Mouse (Mus musculus): ENCODE results near the gene Acer3. TPM values are rescaled to one million over a fixed set of nuclear protein-coding genes. Genes with fewer than 3 reads are reported as not detected.

Acer3 gene
- polyA plus RNA-seq, 1 experiment from 2014 or later, result 27.4 TPM

DNA sequence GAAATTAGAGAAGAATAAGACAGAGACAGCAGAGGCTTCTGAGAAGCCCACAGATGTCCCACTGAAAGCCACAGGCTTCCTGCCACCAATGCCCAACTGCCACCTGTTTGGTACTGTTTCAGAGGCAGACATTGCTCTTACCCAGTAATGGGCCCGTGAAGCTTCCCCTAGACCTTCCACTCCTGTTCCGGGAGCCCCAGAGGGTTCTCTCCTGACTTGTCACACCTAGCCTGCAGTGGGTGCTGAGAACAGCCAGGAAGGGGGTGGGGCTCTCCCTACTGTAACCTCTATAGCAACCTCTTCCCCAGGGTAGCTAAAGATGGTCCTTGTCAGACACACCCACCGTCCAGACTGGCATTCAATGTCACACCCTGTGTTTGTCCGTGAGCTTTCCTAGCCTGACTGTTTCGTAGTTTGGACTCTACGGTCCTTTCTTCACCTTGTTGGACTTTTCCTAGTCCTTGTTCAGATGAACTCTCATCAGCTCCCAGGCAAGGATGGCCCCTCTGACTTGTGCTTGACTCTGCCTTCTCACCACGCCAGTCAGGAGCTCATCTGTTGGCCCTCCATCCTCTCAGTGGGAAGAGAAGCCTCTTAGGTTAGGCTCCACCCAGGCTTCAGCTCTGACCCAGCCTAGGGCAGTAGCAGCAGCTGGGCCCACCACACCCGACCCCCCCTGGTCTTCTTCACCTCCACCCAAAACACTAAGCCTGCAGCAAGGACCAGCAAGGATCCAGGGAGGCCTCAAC lies 144.5 kb downstream of the Acer3 start:
- no peaks in the 10 kb centered on the region for H3K36me3 ChIP-seq
- peaks cover 26% of the 10 kb centered on the region for H3K4me1 ChIP-seq
- peak overlapping the region; percentile 12; the same call in 1 of the 2 replicates for H3K9ac ChIP-seq
- 0 out of 2 replicates have a peak, but pooled peaks have one; percentile 20 for ATAC-seq (ENCODE audit: insufficient read depth, low FRiP score, low read depth)
- H3K9me3 ChIP-seq, result no peaks in the 10 kb centered on the region
- no peaks in the 10 kb centered on the region for H3K27me3 ChIP-seq (replicated peaks)
- peak overlapping the region; percentile 82 for H3K4me3 ChIP-seq (replicated peaks)
- WGBS, result 55% methylated on average over 8 of the region's 8 CpGs
- H3K4me2 ChIP-seq, result peak overlapping the region; percentile 85
- H3K27ac ChIP-seq, result no peak overlapping the region

DNA sequence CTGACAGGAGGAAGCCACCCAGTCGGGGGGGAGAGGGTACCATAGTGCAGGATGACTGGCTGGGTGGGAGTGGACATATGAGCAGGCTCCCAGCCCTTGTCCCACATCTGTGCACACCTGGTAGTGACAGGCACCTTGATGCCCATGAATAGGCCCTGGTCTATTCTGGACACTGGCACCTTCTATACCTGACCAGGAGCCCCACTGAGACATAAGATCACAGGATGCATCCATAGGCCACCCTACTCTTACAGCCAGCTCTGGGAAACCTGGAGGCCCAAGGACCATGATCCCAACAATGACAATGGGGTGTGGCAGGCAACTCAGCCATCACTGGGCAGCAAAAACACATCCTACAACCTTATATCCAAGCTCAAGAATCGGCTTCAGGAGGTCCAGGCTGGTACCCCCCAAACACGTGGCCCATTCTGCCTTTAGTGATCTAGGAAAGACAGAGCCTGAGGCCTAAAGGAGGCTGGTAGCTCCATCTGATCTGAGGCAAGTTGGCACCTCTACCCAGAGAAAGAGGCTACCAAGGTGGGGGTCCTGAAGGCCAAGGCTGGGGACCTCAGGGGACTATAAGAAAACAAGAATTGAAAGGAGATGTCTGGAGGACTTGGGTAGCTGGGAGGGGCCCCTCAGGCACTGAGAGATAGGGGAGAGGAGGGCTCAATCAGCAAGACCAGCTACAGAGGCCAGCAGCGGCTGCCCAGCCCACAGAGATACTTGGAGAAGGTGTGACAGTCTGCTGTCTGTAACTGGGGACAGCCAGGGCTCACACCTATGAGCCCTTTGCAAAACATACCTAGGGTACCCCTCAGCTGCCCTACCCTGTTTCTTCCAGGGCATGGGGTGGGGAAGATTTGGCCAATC lies 145.9 kb downstream of the Acer3 start:
- Histone ChIP-seq H3K4me1 (peaks cover 35% of the 10 kb centered on the region), H3K4me2 (no peak overlapping the region), H3K4me3 (replicated peaks) (no peak overlapping the region), H3K27me3 (replicated peaks) (no peaks in the 10 kb centered on the region), H3K36me3 (no peaks in the 10 kb centered on the region), H3K9ac (no peak overlapping the region), H3K9me3 (no peaks in the 10 kb centered on the region), H3K27ac (no peak overlapping the region)
- peak; percentile 46; the same call in 1 of the 2 replicates for ATAC-seq (ENCODE audit: insufficient read depth, low FRiP score, low read depth)
- 64% methylated on average over 4 of the region's 4 CpGs for WGBS

DNA sequence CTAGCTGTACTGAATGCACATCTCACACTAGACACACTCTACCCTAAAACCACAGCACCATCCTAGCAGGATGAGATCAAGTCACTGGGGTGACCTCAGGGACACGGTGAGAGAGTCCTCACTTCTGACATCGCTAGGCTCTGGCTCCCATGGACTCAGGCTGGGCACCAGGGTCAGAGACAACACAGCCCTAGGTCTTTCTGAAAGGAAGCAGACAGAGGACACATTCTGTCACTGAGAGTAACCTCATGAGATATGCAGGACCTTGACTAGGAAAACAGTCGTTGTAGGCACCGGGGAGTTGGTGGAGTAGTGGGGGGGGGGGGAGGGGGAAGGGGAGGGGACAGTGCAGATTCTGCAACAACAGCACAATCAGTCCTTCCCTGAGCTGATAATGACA lies 147.6 kb downstream of the Acer3 start:
- Histone ChIP-seq H3K9me3 (no peaks in the 10 kb centered on the region), H3K4me1 (peaks cover 35% of the 10 kb centered on the region), H3K36me3 (no peaks in the 10 kb centered on the region), H3K4me3 (replicated peaks) (no peak overlapping the region), H3K9ac (no peak overlapping the region), H3K27ac (0 out of 2 replicates have a peak overlapping the region, but pooled peaks have one; percentile 53), H3K27me3 (replicated peaks) (no peaks in the 10 kb centered on the region), H3K4me2 (no peak overlapping the region)
- WGBS, result 50% methylated on average over 4 of the region's 4 CpGs
- no peak for ATAC-seq (ENCODE audit: insufficient read depth, low FRiP score, low read depth)

DNA sequence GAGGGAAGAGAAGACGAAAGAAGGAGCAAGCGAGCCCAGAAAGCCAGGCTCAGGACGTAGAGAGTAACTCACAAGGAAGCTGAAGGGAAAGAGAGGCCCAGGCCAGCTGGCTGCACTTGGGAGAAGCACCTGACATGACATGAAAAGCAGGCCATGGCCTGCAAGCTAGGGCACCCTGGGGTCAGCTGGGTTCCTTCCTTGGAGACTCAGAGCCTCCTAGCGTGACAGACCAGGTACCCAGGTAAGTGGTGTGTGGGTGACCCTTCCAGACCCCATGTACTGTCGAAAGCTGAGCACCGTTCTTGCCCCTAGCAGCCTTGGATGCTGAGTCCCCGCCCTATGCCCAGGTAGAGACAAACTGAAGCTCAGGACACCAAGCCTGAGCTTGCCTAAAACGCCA lies 148.3 kb downstream of the Acer3 start:
- Histone ChIP-seq H3K9me3 (no peaks in the 10 kb centered on the region), H3K4me1 (peaks cover 34% of the 10 kb centered on the region), H3K4me2 (no peak overlapping the region; the same call in 1 of the 2 replicates), H3K36me3 (no peaks in the 10 kb centered on the region), H3K27me3 (replicated peaks) (no peaks in the 10 kb centered on the region), H3K9ac (no peak overlapping the region), H3K27ac (peak overlapping the region; percentile 53; the same call in 1 of the 2 replicates), H3K4me3 (replicated peaks) (no peak overlapping the region)
- 72% methylated on average over 8 of the region's 8 CpGs for WGBS
- ATAC-seq (ENCODE audit: insufficient read depth, low FRiP score, low read depth), result no peak

DNA sequence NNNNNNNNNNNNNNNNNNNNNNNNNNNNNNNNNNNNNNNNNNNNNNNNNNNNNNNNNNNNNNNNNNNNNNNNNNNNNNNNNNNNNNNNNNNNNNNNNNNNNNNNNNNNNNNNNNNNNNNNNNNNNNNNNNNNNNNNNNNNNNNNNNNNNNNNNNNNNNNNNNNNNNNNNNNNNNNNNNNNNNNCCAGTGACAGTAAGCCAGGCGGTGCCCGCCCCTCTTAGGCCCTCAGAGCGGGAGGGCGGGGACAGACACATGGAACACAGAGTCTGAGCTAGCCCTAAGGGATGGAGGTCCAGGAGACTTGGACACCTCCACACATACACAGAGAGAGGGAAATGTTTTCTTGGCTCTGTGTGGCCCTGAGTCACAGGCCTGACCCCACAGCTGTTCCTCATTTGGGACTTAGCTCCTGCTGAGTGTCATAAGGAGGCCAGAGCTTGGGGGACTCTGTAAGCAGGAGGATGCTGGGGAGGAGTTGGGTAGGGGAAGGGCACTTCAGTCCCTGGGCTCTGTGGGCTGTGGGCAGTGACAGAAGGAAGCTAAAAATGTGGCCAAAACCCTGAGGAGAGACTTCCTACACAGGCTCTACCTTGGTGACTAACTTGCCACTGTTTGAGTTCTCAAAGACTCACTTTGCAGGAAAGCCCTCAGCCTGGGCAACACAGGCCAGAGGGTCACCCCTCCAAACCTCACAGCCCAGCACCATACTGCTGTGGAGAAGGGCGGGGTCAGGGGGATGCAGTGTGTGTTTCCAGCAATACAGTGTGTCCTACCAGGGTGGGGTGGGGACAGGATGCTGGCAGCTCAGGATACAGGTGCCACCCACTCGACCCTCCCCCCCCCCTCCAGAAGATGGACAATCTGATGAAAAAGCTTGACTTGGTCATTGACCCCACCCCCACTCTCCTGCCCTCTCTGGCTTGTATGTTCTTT lies 149.6 kb downstream of the Acer3 start:
- Histone ChIP-seq H3K27ac (peak overlapping the region; percentile 77), H3K4me1 (peaks cover 26% of the 10 kb centered on the region), H3K27me3 (replicated peaks) (no peaks in the 10 kb centered on the region), H3K4me3 (replicated peaks) (no peak overlapping the region), H3K9me3 (no peaks in the 10 kb centered on the region), H3K4me2 (no peak overlapping the region), H3K36me3 (no peaks in the 10 kb centered on the region), H3K9ac (no peak overlapping the region)
- ATAC-seq (ENCODE audit: insufficient read depth, low FRiP score, low read depth), result peak; percentile 84
- WGBS, result 52% methylated on average over 6 of the region's 6 CpGs

DNA sequence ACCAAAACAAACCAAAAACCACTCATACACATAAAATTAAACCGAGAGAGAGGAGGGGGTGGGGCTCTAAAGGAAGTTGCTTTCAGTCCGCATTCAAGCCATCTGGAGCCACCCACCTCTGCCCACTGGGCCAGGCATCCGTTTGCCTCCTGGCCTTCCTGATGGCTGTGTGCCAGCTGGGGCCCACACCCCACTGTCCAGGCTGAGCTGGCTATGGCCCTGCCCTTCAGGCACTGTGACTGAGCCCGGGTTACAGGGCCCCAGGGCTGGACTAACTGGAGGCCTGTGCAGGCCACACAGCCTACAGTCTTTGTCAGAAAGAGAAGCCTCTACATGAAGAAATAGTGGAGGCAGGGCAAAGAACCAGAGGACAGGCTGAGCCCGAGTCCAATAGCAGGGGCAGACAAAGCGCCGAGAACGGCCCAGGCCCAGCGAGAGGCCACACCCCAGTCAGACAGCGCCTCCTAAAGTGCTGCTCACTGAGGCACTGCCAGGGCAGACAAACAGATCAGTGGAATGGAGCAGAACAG lies 155.9 kb downstream of the Acer3 start:
- Histone ChIP-seq H3K36me3 (no peaks in the 10 kb centered on the region), H3K27me3 (replicated peaks) (no peaks in the 10 kb centered on the region), H3K9me3 (no peaks in the 10 kb centered on the region), H3K4me3 (replicated peaks) (no peak overlapping the region), H3K4me1 (peaks cover 47% of the 10 kb centered on the region), H3K9ac (no peak overlapping the region), H3K27ac (peak overlapping the region; percentile 81), H3K4me2 (peak overlapping the region; percentile 30; the same call in 1 of the 2 replicates)
- peak; percentile 70 for ATAC-seq (ENCODE audit: insufficient read depth, low FRiP score, low read depth)
- 37% methylated on average over 10 of the region's 10 CpGs for WGBS

DNA sequence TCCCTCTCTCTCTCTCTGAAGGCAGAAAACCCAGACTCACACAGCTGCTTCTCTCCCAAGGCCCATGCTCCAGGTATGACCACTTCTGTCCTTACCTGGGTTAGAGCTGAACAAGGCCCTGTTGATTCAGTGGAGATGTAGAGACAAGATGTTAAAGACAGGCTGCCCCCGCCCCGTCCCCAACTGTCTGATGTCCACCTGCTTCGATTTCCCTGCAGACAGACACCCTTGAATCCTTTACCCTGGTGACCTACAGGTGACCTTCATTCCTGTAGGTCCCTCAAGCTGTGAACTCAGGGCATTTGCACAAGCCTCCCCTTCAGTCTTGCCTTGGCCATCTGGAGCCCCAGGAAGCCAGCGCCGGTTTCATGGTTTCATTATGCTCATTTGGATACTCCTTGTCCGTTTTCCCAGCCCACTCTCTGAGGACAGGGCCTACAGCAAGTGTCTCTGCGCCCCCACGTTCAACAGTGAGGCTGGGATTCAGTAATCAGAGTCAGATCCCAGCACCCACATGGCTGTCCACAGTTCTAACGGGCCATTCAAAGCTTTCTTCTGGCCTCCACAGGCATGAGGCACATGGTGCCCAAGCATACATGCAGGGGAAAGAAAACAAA lies 156.5 kb downstream of the Acer3 start:
- Histone ChIP-seq H3K36me3 (no peaks in the 10 kb centered on the region), H3K9me3 (no peaks in the 10 kb centered on the region), H3K9ac (no peak overlapping the region), H3K4me1 (peaks cover 52% of the 10 kb centered on the region), H3K4me2 (no peak overlapping the region), H3K27me3 (replicated peaks) (no peaks in the 10 kb centered on the region), H3K27ac (peak overlapping the region; percentile 81), H3K4me3 (replicated peaks) (no peak overlapping the region)
- 73% methylated on average over 9 of the region's 9 CpGs for WGBS
- no peak for ATAC-seq (ENCODE audit: insufficient read depth, low FRiP score, low read depth)

DNA sequence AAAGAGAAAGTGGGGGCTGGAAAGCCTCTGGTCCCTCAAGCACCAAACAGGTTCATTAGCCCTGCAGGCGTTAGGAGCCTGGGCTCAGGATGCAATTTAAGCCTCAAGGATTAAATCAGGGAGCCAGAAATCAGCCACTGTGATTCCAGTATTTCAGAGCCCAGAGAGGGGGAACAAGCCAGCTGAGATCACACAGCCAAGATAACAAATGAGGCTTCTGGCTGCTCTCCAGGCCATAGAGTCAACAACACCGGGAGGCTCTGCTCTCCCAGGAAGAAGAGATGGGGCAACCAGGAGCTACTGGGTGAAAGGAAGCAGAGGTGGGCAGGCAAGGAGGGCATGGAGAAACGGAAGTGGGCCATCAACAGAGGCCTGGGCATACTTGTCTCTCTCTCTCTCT lies 157.3 kb downstream of the Acer3 start:
- Histone ChIP-seq H3K27ac (peak overlapping the region; percentile 55; the same call in 1 of the 2 replicates), H3K4me2 (no peak overlapping the region), H3K4me3 (replicated peaks) (no peak overlapping the region), H3K9ac (no peak overlapping the region), H3K36me3 (no peaks in the 10 kb centered on the region), H3K4me1 (peaks cover 60% of the 10 kb centered on the region), H3K9me3 (no peaks in the 10 kb centered on the region), H3K27me3 (replicated peaks) (no peaks in the 10 kb centered on the region)
- ATAC-seq (ENCODE audit: insufficient read depth, low FRiP score, low read depth), result no peak
- WGBS, result 31% methylated on average over 3 of the region's 3 CpGs

DNA sequence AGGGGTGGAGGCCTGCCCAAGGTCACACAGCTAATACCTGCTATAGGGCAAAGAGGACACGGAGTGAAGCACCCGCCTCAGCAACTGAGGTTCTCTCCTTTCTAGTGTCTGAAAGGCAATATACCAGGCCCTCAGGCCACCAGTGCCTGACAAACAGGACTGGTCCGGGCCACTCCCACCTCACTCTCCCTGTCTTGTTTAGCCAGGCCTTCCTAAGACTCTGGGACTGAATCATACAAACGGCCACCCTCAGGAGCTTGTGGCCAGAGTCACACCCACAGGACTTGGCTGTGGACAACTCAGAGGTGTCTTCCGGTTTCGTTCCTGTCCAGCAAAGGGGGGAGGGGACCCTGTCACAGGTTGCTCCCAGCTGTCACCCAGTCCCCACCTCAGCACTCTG lies 158.8 kb downstream of the Acer3 start:
- no peak for ATAC-seq (ENCODE audit: insufficient read depth, low FRiP score, low read depth)
- H3K4me2 ChIP-seq, result 0 out of 2 replicates have a peak overlapping the region, but pooled peaks have one; percentile 3
- H3K27me3 ChIP-seq (replicated peaks), result no peaks in the 10 kb centered on the region
- no peak overlapping the region for H3K4me3 ChIP-seq (replicated peaks)
- H3K9ac ChIP-seq, result no peak overlapping the region
- peaks cover 65% of the 10 kb centered on the region for H3K4me1 ChIP-seq
- no peaks in the 10 kb centered on the region for H3K36me3 ChIP-seq
- WGBS, result 62% methylated on average over 6 of the region's 6 CpGs
- peak overlapping the region; percentile 55 for H3K27ac ChIP-seq
- no peaks in the 10 kb centered on the region for H3K9me3 ChIP-seq

DNA sequence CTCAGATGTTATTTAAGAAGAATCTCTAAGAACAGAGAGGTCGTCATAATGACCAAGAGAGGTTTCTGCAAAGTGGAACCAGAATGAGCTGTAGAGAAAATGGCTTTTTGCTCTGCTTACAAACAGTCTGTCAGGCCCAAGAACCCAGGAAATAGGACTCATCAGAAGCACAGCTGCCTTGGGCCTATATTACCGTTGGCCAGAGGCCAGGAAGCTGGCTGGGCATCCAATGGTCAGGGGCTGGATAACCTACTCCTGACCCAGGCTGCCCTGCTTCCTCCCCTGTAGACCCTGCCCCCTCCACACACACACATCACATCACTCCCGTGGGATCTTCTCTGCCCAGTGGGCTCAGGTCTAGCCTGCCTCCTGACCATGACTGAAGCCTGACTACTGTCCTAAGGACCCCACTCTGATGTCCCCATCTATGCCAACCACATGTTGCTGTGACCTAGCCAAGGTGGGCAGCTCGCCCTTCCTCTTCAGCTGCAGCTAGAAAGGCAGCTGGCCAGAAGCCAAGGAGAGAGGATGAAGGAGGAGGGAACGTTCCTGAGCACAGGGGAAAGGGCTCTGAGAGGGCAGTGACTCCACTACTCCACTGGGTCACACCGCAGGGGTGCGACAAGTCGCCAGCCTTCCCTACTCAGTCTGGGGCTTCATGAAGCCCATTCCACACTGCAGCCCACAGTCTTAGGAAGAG lies 160.8 kb downstream of the Acer3 start:
- no peaks in the 10 kb centered on the region for H3K9me3 ChIP-seq
- peak overlapping the region; percentile 81 for H3K27ac ChIP-seq
- H3K4me1 ChIP-seq, result peaks cover 66% of the 10 kb centered on the region
- no peak overlapping the region for H3K4me3 ChIP-seq (replicated peaks)
- peak overlapping the region; percentile 2 for H3K4me2 ChIP-seq
- no peaks in the 10 kb centered on the region for H3K36me3 ChIP-seq
- H3K9ac ChIP-seq, result no peak overlapping the region
- no peaks in the 10 kb centered on the region for H3K27me3 ChIP-seq (replicated peaks)
- WGBS, result 27% methylated on average over 8 of the region's 8 CpGs
- no peak for ATAC-seq (ENCODE audit: insufficient read depth, low FRiP score, low read depth)

Data from stomach, embryonic 15.5 days (tissue).